Mouse (Mus musculus): ENCODE measurements around the gene Scfd1. TPM values are rescaled to one million over a fixed set of nuclear protein-coding genes. Genes with fewer than 3 reads are reported as not detected.

The Scfd1 gene
- total RNA-seq (2021): 10 to 100 TPM; 25.1 to 26.8 TPM

- intact Hi-C loops (cut with DNase I): loop anchor here (2.0 kb wide), 1 partner anchor 28 kb away; the partner anchor contains the start of gene G2e3
- DNase-seq (ENCODE audit: low spot score): peak; percentile 86
Measured at GRCm38 (mm10) chr12:51377003-51377887, at the start of gene Scfd1. Gene Scfd1, plus strand, starts transcription at chr12:51377510.

- no peak for DNase-seq (ENCODE audit: low spot score)
- intact Hi-C loops (cut with DNase I): no loop called here
Measured at GRCm38 (mm10) chr12:51337014-51337413, 40.3 kb upstream of the Scfd1 start.

- DNase-seq (ENCODE audit: low spot score): no peak
- intact Hi-C loops (cut with DNase I): no loop called here
Measured at GRCm38 (mm10) chr12:51346121-51346520, 31.2 kb upstream of the Scfd1 start.

GRCm38 (mm10) chr12:51347988-51348697, 29.2 kb upstream of the Scfd1 start, which contains the start of gene G2e3:
Gene G2e3, plus strand, starts transcription at chr12:51348061.
- peak; percentile 80 for DNase-seq (ENCODE audit: low spot score)
- intact Hi-C loops (cut with DNase I): loop anchor here (2.0 kb wide), 1 partner anchor 29 kb away; the partner anchor contains the start of gene Scfd1

- intact Hi-C loops (cut with DNase I): loop anchor here (2.0 kb wide), 1 partner anchor 28 kb away; the partner anchor contains the start of gene Scfd1
- no peak for DNase-seq (ENCODE audit: low spot score)
Measured at GRCm38 (mm10) chr12:51348698-51348998, 28.7 kb upstream of the Scfd1 start.

- intact Hi-C loops (cut with DNase I): no loop called here
- no peak for DNase-seq (ENCODE audit: low spot score)
Measured at GRCm38 (mm10) chr12:51355296-51355695, 22.0 kb upstream of the Scfd1 start.

- intact Hi-C loops (cut with DNase I): no loop called here
Measured at GRCm38 (mm10) chr12:51361294-51361693, 16.0 kb upstream of the Scfd1 start.

GRCm38 (mm10) chr12:51362898-51363297, 14.4 kb upstream of the Scfd1 start:
- intact Hi-C loops (cut with DNase I): no loop called here
- no peak for DNase-seq (ENCODE audit: low spot score)

More at GRCm38 (mm10) chr12:51361294-51361693, 16.0 kb upstream of the Scfd1 start:
- DNase-seq (ENCODE audit: low spot score): no peak

- no peak for DNase-seq (ENCODE audit: low spot score)
- intact Hi-C loops (cut with DNase I): no loop called here
Measured at GRCm38 (mm10) chr12:51368504-51368903, 8.8 kb upstream of the Scfd1 start.

GRCm38 (mm10) chr12:51377888-51378190, 529 bp downstream of the Scfd1 start:
- intact Hi-C loops (cut with DNase I): loop anchor here (2.0 kb wide), 1 partner anchor 29 kb away; the partner anchor contains the start of gene G2e3
- DNase-seq (ENCODE audit: low spot score): no peak

- intact Hi-C loops (cut with DNase I): loop anchor here (10.0 kb wide), 1 partner anchor 355 kb away; no protein-coding TSS in a partner anchor
- no peak for DNase-seq (ENCODE audit: low spot score)
Measured at GRCm38 (mm10) chr12:51399871-51400270, 22.6 kb downstream of the Scfd1 start.

GRCm38 (mm10) chr12:51402060-51402698, 24.9 kb downstream of the Scfd1 start:
- intact Hi-C loops (cut with DNase I): loop anchor here (2.0 kb wide), 1 partner anchor 19 kb away; no protein-coding TSS in a partner anchor
- no peak for DNase-seq (ENCODE audit: low spot score)

GRCm38 (mm10) chr12:51403987-51404586, 26.8 kb downstream of the Scfd1 start:
- intact Hi-C loops (cut with DNase I): loop anchor here (2.0 kb wide), 1 partner anchor 21 kb away; no protein-coding TSS in a partner anchor
- no peak for DNase-seq (ENCODE audit: low spot score)

- intact Hi-C loops (cut with DNase I): no loop called here
- no peak for DNase-seq (ENCODE audit: low spot score)
Measured at GRCm38 (mm10) chr12:51411362-51411761, 34.1 kb downstream of the Scfd1 start.

GRCm38 (mm10) chr12:51437541-51437940, 60.2 kb downstream of the Scfd1 start:
- intact Hi-C loops (cut with DNase I): no loop called here
- DNase-seq (ENCODE audit: low spot score): no peak

- no peak for DNase-seq (ENCODE audit: low spot score)
- intact Hi-C loops (cut with DNase I): no loop called here
Measured at GRCm38 (mm10) chr12:51438311-51438710, 61.0 kb downstream of the Scfd1 start.

- intact Hi-C loops (cut with DNase I): loop anchor here (10.0 kb wide), 1 partner anchor 295 kb away; no protein-coding TSS in a partner anchor
- no peak for DNase-seq (ENCODE audit: low spot score)
Measured at GRCm38 (mm10) chr12:51449303-51449702, 72.0 kb downstream of the Scfd1 start.

GRCm38 (mm10) chr12:51470881-51471280, 93.6 kb downstream of the Scfd1 start:
- intact Hi-C loops (cut with DNase I): no loop called here
- DNase-seq (ENCODE audit: low spot score): no peak

GRCm38 (mm10) chr12:51481246-51481645, 103.9 kb downstream of the Scfd1 start:
- intact Hi-C loops (cut with DNase I): no loop called here

GRCm38 (mm10) chr12:51492040-51492439, 114.7 kb downstream of the Scfd1 start:
- intact Hi-C loops (cut with DNase I): no loop called here
- DNase-seq (ENCODE audit: low spot score): no peak

More at GRCm38 (mm10) chr12:51481246-51481645, 103.9 kb downstream of the Scfd1 start:
- DNase-seq (ENCODE audit: low spot score): no peak

Data from heart, postnatal 25 days (tissue).